Mouse (Mus musculus): ENCODE measurements around the gene Klk1b26.
"Not testable (repeated sequence)": the region's sequence is repeated elsewhere in the genome, so short reads cannot be mapped to it uniquely, and the experiment has no call there.

Gene Klk1b26

DNA sequence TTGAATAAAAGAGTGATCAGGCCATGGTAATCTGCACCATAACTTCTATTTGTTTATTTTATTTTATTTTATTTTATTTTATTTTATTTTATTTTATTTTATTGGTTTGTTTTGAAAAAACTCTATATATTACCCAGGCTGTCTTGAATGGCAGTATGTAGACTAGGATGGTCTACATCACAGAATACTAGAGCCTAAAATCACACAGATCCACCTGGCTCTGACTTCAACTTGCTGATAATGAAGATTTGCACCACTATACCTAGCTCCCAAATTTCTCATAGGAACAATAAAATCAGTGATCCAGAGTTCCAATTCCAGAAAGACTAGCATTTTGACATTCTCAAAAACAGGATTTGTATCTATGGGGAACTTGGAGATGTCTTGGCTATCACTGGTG, at the start of gene Klk1b26:
Klk1b26 (plus strand) TSS at position 301 of the 400 bp plus-strand sequence.
- not testable (repeated sequence) for DNase-seq (ENCODE audit: low read depth)

DNA sequence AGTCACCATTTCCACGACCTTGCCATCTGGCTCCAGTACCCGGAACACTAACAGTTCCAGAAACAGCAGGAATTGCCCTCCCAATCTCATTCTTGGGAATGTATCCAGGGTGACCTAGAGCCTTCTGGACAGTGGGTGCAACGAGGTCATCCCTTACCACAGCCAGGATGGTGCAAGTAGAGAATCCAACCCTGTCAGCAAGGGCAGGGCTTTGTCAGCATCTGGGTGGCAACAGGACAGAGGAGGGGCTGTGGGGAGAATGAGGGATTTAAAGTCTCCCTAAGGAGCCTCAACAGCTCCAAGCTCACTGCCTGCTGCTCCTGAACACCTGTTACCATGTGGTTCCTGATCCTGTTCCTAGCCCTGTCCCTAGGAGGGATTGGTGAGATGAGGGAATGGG, 45.5 kb upstream of the Klk1b26 start, which contains the start of gene Klk1b1:
Klk1b1 (plus strand) TSS at position 301 of the 400 bp plus-strand sequence.
- no peak for DNase-seq (ENCODE audit: low read depth)

DNA sequence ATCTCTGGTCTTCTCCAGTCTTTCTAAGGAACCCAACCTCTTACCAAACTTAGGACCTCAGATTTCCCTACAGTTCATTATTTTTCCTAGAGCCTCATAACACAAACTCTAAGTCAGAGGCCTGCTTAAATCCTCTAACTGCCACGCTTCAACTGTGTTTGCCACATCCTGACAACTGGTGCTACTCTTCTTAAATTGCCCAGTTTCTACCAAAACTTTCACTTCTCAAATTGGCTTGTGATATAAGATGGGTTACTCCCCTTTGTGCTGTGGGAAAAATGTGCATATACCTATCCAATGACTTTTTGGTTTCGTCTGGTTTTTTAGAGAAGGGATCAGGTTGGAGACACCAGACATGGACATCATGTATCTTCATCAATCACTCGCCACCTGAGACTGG, 44.9 kb upstream of the Klk1b26 start:
- no peak for DNase-seq (ENCODE audit: low read depth)

DNA sequence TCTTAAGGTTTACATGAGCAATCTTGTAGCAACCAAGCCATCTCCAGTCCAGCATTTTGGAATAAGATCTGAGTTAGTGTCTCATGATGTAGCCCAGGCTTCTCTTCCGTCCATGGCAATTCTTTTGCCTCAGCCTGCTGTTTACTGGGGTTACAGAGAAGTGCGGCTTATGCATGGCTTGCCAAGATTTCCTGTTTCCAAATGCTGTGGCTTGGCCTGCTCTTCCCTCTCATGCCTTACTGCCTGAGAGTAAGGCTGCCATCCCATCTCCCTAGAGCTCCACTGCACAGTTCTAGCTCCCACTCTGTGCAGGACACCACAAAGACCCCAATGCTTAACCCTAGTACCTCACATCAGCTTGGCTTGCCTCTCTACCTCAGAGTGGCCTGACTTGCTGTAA, 44.4 kb upstream of the Klk1b26 start:
- DNase-seq (ENCODE audit: low read depth) = no peak

DNA sequence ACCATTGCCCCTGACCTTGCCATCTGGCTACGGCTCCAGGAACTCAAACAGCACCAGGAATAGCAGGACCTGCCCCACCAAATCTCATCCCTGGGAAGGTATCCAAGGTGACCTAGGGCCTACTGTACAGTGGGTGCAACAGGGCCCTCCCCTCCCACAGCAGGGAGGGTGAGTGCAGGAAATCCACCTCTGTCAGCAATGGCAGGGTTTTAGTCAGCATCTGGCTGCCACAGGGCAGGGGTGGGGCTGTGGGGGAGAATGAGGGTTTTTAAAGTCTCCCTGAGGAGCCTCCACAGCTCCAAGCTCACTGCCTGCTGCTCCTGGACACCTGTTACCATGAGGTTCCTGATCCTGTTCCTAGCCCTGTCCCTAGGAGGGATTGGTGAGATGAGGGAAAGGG, 36.2 kb upstream of the Klk1b26 start, which contains the start of gene Klk1b9:
Klk1b9 (plus strand) TSS at position 301 of the 400 bp plus-strand sequence.
- not testable (repeated sequence) for DNase-seq (ENCODE audit: low read depth)

DNA sequence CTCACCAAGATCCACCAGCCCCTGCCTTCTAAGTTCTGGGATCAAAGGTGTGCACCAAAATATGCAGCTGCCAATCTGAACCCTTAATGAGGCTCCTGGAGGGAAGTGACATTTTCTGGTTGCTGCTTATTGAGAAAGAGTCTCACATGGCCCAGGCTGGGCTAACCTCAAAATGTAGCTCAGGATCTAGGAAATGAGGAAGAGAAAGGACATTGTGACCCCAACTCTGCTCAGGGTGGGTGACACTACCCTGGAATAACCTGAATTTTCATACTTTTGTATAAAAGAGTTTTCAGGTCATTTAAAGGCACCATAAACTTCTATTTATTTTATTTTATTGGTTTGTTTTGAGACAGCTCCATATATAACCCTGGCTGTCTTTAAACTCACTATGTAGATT, 26.3 kb upstream of the Klk1b26 start:
- DNase-seq (ENCODE audit: low read depth) = no peak

DNA sequence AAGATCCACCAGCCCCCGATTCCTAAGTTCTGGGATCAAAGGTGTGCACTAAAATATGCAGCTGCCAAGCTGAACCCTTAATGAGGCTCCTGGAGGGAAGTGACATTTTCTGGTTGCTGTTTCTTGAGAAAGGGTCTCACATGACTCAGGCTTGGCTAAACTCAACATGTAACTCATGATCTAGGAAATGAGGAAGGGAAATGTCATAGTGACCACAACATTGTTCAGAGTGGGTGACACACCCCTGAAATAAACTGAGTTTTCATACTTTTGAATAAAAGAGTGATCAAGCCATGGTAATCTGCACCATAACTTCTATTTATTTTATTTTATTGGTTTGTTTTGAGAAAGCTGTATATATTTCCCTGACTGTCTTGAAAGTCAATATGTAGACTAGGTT, 17.1 kb upstream of the Klk1b26 start:
- DNase-seq (ENCODE audit: low read depth) = not testable (repeated sequence)

DNA sequence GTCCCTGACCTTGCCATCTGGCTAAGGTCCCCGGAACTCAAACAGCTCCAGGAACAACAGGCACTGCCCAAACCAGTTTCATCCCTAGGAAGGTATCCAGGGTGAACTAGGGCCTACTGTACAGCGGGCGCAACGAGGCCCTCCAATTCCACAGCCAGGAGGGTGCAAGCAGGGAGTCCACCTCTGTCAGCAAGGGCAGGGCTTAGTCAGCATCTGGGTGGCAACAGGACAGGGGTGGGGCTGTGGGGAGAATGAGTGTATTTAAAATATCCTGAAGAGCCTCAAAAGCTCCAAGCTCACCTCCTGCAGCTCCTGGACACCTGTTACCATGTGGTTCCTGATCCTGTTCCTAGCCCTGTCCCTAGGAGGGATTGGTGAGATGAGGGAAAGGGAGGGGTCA, 16.4 kb upstream of the Klk1b26 start, which contains the start of gene Klk1b11:
Klk1b11 (plus strand) TSS at position 301 of the 400 bp plus-strand sequence.
- not testable (repeated sequence) for DNase-seq (ENCODE audit: low read depth)

DNA sequence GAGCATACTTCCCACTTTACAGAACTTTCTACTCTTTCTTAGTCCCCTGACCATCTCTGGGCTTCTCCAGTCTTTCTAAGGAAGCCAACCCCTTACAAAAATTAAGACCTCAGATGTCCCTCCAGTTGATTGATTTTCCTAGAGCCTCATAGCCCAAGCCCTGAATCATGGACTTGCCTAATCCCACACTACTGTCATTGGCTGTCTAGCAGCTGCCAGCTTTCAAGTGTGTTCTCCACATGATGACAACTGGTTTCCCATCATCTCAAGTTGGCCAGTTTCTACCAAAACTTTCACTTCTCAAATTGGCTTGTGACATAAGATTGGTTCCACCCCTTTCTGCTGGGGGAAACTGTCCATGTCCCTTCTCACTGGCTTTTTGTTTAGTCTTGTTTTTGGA, 7.1 kb upstream of the Klk1b26 start:
- DNase-seq (ENCODE audit: low read depth) = no peak

DNA sequence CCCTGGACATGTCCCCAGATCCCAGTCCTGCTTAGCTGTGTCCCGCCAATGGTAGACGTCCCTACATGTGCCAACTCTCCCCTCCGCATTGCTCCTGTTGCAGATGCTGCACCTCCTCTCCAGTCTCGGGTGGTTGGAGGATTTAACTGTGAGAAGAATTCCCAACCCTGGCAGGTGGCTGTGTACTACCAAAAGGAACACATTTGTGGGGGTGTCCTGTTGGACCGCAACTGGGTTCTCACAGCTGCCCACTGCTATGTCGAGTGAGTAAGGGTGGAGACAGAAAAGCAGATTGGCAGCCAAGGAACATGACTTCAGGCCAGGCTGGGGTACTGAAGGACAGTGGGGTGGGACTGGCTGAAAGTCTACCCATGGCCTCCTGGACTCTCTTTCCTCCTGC, 2.7 kb downstream of the Klk1b26 start:
- DNase-seq (ENCODE audit: low read depth) = not testable (repeated sequence)

DNA sequence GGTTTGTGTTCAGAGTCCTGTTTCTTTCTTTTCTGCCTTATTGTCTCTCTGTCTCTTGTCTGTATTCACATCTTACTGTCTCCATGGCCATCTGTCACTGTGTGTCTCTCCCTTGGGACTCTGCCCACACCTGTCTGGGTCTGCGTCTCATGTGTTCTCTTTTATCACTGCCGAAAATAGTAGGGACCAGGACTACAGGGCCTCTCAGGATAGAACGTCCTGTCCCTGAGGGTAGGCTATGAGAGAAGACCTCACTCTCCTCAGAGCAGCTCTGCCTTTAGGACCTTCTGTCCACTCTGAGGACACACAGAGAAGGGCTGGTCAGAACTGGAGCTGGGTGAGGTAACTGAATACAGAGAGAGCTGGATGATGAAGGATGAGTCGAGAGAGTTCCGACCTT, 3.1 kb downstream of the Klk1b26 start:
- no peak for DNase-seq (ENCODE audit: low read depth)

DNA sequence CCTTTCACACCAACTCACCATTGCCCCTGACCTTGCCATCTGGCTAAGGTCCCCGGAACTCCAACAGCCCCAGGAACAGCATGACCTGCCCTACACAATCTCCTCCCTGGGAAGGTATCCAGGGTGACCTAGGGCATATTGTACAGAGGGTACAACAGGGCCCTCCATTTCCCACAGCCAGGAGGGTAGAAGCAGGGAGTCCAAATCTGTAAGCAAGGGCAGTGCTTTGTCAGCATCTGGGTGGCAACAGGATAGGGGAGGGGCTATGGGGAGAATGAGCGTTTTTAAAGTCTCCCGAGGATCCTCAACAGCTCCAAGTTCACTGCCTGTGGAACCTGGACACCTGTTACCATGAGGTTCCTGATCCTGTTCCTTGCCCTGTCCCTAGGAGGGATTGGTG, 40.0 kb downstream of the Klk1b26 start, which contains the start of gene Klk1b27:
Klk1b27 (plus strand) TSS at position 301 of the 400 bp plus-strand sequence.
- DNase-seq (ENCODE audit: low read depth) = not testable (repeated sequence)
